Mouse (Mus musculus): ENCODE measurements around the gene Olfr395. TPM values are rescaled to one million over a fixed set of nuclear protein-coding genes. Genes with fewer than 3 reads are reported as not detected.
"Not testable (repeated sequence)": the region's sequence is repeated elsewhere in the genome, so short reads cannot be mapped to it uniquely, and the experiment has no call there.

Gene Olfr395
- polyA plus RNA-seq (2014; fragmentation: Nextera tagmentation; extraction: Ambion mirVana), result not detected in 2 replicates

- H3K4me3 ChIP-seq (ENCODE audit: low read depth, low read length); H3K27me3 ChIP-seq (ENCODE audit: control insufficient read depth, insufficient read depth, low read length); H3K4me2 ChIP-seq (ENCODE audit: low read depth, low read length, severe bottlenecking); H3K9ac ChIP-seq (ENCODE audit: low read length); H3K27ac ChIP-seq (ENCODE audit: low read depth, low read length); ATAC-seq (replicated peaks; ENCODE audit: low FRiP score); H3K4me1 ChIP-seq (replicated peaks; ENCODE audit: control insufficient read depth, insufficient read depth, low read length); H3K36me3 ChIP-seq (ENCODE audit: control insufficient read depth, insufficient read depth, low read length); DNase-seq (ENCODE audit: low spot score); H3K9me3 ChIP-seq (ENCODE audit: control insufficient read depth, low read length): not testable (repeated sequence)
- 84% methylated on average over 4 of the region's 4 CpGs for WGBS
Observed at GRCm38 (mm10) chr11:73909199-73909598, at the start of gene Olfr395. TSS of gene Olfr395 (minus strand) at chr11:73909299.

- ATAC-seq (replicated peaks; ENCODE audit: low FRiP score) (no peak), DNase-seq (ENCODE audit: low spot score) (no peak)
- Histone ChIP-seq H3K4me1 (replicated peaks; ENCODE audit: control insufficient read depth, insufficient read depth, low read length) (no peaks in the 10 kb centered on the region), H3K4me2 (ENCODE audit: low read depth, low read length, severe bottlenecking) (no peak within 1 kb of the TSS), H3K9me3 (ENCODE audit: control insufficient read depth, low read length) (no peaks in the 10 kb centered on the region; the same call in 1 of the 2 replicates), H3K4me3 (ENCODE audit: low read depth, low read length) (no peak within 1 kb of the TSS), H3K36me3 (ENCODE audit: control insufficient read depth, insufficient read depth, low read length) (no peaks in the 10 kb centered on the region), H3K27ac (ENCODE audit: low read depth, low read length) (no peak within 1 kb of the TSS), H3K9ac (ENCODE audit: low read length) (no peak within 1 kb of the TSS), H3K27me3 (ENCODE audit: control insufficient read depth, insufficient read depth, low read length) (no peaks in the 10 kb centered on the region)
Observed at GRCm38 (mm10) chr11:73936377-73936776, 27.3 kb upstream of the Olfr395 start, which contains the start of gene Olfr23. TSS of gene Olfr23 (plus strand) at chr11:73936677.

GRCm38 (mm10) chr11:73890671-73891070 is 18.4 kb downstream of the Olfr395 start, which contains the start of gene Olfr394:
TSS of gene Olfr394 (minus strand) at chr11:73890771.
- H3K4me1 ChIP-seq (replicated peaks; ENCODE audit: control insufficient read depth, insufficient read depth, low read length), result no peaks in the 10 kb centered on the region
- H3K4me2 ChIP-seq (ENCODE audit: low read depth, low read length, severe bottlenecking), result no peak within 1 kb of the TSS
- no peak within 1 kb of the TSS for H3K4me3 ChIP-seq (ENCODE audit: low read depth, low read length)
- no peaks in the 10 kb centered on the region for H3K36me3 ChIP-seq (ENCODE audit: control insufficient read depth, insufficient read depth, low read length)
- DNase-seq (ENCODE audit: low spot score) (no peak), ATAC-seq (replicated peaks; ENCODE audit: low FRiP score) (no peak)
- H3K9ac ChIP-seq (ENCODE audit: low read length), result no peak within 1 kb of the TSS
- 88% methylated on average over 1 of the region's 1 CpGs for WGBS
- no peaks in the 10 kb centered on the region; the same call in 1 of the 2 replicates for H3K9me3 ChIP-seq (ENCODE audit: control insufficient read depth, low read length)
- H3K27ac ChIP-seq (ENCODE audit: low read depth, low read length), result no peak within 1 kb of the TSS
- no peaks in the 10 kb centered on the region for H3K27me3 ChIP-seq (ENCODE audit: control insufficient read depth, insufficient read depth, low read length)

Other genes with a start within 250 kb of the Olfr395 start
- gene Zfp735, start 220.5 kb downstream of the Olfr395 start, polyA plus RNA-seq (2014; fragmentation: Nextera tagmentation; extraction: Ambion mirVana), result not detected in 2 replicates
- not detected in 2 replicates for gene Olfr389, start 128.6 kb downstream of the Olfr395 start, polyA plus RNA-seq (2014; fragmentation: Nextera tagmentation; extraction: Ambion mirVana)
- gene Olfr390, start 126.3 kb downstream of the Olfr395 start, polyA plus RNA-seq (2014; fragmentation: Nextera tagmentation; extraction: Ambion mirVana), result not detected in 2 replicates
- not detected in 2 replicates for gene Olfr391-ps, start 106.2 kb downstream of the Olfr395 start, polyA plus RNA-seq (2014; fragmentation: Nextera tagmentation; extraction: Ambion mirVana)
- gene Olfr392, start 92.2 kb downstream of the Olfr395 start, polyA plus RNA-seq (2014; fragmentation: Nextera tagmentation; extraction: Ambion mirVana), result not detected in 2 replicates
- gene Olfr393, start 57.8 kb downstream of the Olfr395 start, polyA plus RNA-seq (2014; fragmentation: Nextera tagmentation; extraction: Ambion mirVana), result not detected in 2 replicates
- gene Olfr394, start 18.5 kb downstream of the Olfr395 start, polyA plus RNA-seq (2014; fragmentation: Nextera tagmentation; extraction: Ambion mirVana), result not detected in 2 replicates
- not detected in 2 replicates for gene Olfr23, start 27.4 kb upstream of the Olfr395 start, polyA plus RNA-seq (2014; fragmentation: Nextera tagmentation; extraction: Ambion mirVana)
- gene Olfr397, start 51.5 kb upstream of the Olfr395 start, polyA plus RNA-seq (2014; fragmentation: Nextera tagmentation; extraction: Ambion mirVana), result not detected in 2 replicates
- not detected in 2 replicates for gene Olfr398, start 81.1 kb upstream of the Olfr395 start, polyA plus RNA-seq (2014; fragmentation: Nextera tagmentation; extraction: Ambion mirVana)
- gene Olfr139, start 147.3 kb upstream of the Olfr395 start, polyA plus RNA-seq (2014; fragmentation: Nextera tagmentation; extraction: Ambion mirVana), result not detected in 2 replicates
- not detected in 2 replicates for gene Olfr399, start 147.3 kb upstream of the Olfr395 start, polyA plus RNA-seq (2014; fragmentation: Nextera tagmentation; extraction: Ambion mirVana)
- gene Zfp616, start 160.7 kb upstream of the Olfr395 start, polyA plus RNA-seq (2014; fragmentation: Nextera tagmentation; extraction: Ambion mirVana), result not detected in 2 replicates
- not detected in 2 replicates for gene Olfr401, start 204.4 kb upstream of the Olfr395 start, polyA plus RNA-seq (2014; fragmentation: Nextera tagmentation; extraction: Ambion mirVana)
- gene Olfr402, start 244.2 kb upstream of the Olfr395 start, polyA plus RNA-seq (2014; fragmentation: Nextera tagmentation; extraction: Ambion mirVana), result not detected in 2 replicates